Mouse (Mus musculus) lung, adult 2 months (tissue): ENCODE results near the gene Tbc1d24. TPM values are rescaled to one million over a fixed set of nuclear protein-coding genes. Genes with fewer than 3 reads are reported as not detected.
A peak's percentile ranks its signal among the peaks of the same experiment; 100 is the strongest.

Experiments used
- DNase-seq: peaks from one replicate; pipeline ENCODE4 v3.0.0; 2022
- H3K4me1 ChIP-seq: fragments of 200-500 bp; 2 replicates; pipeline ENCODE4 v1.6.1; 2011; ENCODE audit warnings: low read length; ENCODE audit not compliant: control insufficient read depth, insufficient read depth
- H3K4me3 ChIP-seq: fragments of 200-500 bp; replicated peaks from 2 replicates; pipeline ENCODE3; 2011; ENCODE audit warnings: low read depth, mild to moderate bottlenecking, control low read depth, low read length; ENCODE audit errors: extremely low read depth
- CTCF ChIP-seq: fragments of 200-500 bp; IDR thresholded peaks from 2 replicates; pipeline ENCODE4 v1.5.1; 2011; ENCODE audit warnings: mild to moderate bottlenecking, low read length, control low read depth; ENCODE audit not compliant: insufficient read depth
- POLR2A ChIP-seq: fragments of 200-500 bp; IDR thresholded peaks from 2 replicates; pipeline ENCODE4 v1.6.1; 2011; ENCODE audit warnings: low read depth, mild to moderate bottlenecking, control low read depth, low read length, borderline replicate concordance; ENCODE audit errors: extremely low read depth
- WGBS: fragments of 180-500 bp; shearing (Covaris S2); methylation state at CpG from one replicate; pipeline ENCODE4 v1.1.7; 2018; 5-methylcytosine and 5-hydroxymethylcytosine counted together
- polyA plus RNA-seq: library from polyadenylated mRNA; depleted of rRNA; stranded (reverse); fragments of >200 nt; gene quantifications from 2 replicates; pipeline ENCODE4 v1.2.3, GENCODE M21; 2012

Tbc1d24 gene
- polyA plus RNA-seq, 1 experiment = 30.2 TPM

DNA sequence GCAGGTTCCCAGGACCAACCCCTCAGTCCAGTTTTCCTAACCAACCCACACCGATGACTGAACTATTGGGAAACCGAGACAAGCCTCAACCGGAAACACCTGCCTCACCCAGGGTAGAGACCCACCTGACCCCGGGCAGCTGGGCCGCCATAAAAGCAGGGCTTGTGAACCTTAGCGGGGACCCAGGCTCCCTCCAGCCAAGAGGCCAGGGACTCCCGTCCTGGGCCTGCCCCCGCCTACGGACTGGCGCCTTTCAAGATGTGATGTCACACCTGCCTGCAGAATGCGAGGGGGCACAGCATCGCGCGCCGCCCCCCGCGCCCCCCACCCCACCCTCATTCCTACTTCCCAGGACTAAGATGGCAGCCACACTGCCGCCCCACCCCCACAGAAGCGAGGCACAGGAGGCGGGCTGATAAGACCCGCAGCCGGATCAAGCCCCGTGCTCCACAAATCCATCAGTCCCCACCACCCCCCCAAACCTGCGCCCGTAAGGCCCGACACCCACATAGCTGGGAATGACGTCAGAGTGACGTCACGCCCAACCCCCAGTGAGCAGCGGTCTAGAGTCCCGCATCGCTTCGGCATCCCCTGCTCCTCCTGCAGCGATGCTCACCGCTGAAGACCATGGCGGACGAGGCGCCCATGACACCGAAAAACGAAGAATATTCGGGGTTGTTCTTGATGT, 36.6 kb downstream of the Tbc1d24 start:
- DNase-seq = peak; percentile 48
- under 1% methylated on average over 41 of the region's 41 CpGs for WGBS
- TF ChIP-seq CTCF = no peak
- no peak for TF ChIP-seq POLR2A
- Histone ChIP-seq H3K4me3 (peak overlapping the region; percentile 87), H3K4me1 (peaks cover 3% of the 10 kb centered on the region; the same call in 1 of the 2 replicates)

DNA sequence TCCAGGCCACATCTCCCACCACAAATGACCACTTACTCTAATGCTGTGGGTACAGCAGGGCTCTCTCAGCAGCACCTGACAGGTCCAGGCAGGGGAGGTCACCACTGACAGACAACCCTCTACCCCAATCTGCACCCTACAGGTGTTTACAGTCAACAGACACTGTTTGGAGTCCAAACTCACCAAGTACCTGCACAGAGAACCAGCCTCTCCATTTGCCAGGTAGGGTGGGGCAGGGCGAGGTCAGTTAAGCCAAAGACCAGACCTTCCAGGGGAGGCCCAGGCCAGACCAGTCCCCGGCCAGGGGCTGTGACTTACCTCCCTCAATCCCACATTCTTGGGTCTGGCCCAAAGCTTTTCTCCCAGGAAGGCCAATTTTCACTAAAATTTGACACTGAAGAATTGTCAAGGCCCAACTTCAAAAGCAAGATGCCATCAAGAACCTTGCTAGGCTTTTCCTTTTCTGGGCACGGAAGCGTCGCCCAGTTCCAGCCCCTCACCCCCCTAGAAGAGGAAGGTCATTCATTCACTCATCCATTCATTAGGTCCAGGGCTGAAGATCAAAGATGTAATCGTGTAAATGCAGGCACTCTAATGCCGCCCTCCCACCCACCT, 37.4 kb downstream of the Tbc1d24 start:
- peaks cover 3% of the 10 kb centered on the region; the same call in 1 of the 2 replicates for H3K4me1 ChIP-seq
- no peak for DNase-seq
- TF ChIP-seq CTCF = no peak
- TF ChIP-seq POLR2A = no peak
- WGBS = 33% methylated on average over 7 of the region's 7 CpGs
- H3K4me3 ChIP-seq = peak overlapping the region; percentile 87

DNA sequence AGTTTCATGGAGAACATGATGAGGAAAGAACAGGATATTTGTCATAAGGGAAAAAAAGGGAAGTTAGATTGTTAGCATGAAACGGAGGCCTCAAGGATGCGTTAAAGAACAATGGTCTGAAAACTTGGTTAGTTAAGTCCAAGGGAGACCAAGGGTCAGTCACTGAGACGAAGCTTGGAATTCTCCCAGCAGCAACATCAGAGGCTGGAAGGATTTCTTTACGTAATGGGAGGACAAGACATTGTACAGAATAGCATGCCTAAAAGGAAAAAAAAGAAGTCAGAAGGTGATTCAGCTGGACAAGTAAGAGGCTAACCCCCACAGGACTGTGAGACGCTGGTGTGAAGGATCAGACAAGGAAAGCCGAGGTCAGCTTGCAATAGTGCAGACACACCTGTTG, 38.2 kb downstream of the Tbc1d24 start:
- 56% methylated on average over 6 of the region's 6 CpGs for WGBS
- Histone ChIP-seq H3K4me3 (no peak overlapping the region), H3K4me1 (peaks cover 7% of the 10 kb centered on the region)
- no peak for TF ChIP-seq POLR2A
- TF ChIP-seq CTCF = no peak
- DNase-seq = no peak

DNA sequence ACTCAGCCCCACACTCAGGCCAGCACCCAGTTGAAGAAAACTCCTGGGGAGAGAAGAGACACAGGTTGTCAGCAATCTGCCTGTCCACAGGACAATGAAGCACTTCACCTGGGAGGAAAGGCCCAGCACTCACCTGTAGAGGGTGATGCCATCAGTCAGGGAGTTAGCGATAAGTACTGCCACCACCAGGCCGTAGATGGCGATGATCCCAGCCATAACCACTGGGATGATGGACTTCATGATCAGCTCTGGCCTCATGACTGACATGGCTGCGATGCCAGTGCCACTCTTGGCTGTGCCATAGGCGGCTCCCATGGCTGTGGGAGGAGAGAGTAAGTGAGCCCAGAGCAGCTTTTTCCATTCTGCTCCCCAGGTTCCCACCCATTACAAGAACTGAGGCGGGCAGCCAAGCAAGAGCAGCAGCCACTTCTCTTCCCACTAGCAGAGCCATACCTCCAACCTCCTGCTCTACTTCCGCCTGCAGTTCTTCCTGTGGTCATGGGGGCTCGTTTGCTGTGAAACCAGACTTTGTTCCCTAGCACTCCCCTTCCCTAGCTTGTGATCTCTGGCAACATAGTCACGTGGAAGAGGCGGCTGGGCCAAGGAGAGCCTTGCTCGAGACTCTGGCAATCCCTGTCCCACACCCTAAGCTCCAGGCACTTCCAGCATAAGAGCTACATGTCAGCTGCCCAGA, 40.6 kb downstream of the Tbc1d24 start:
- DNase-seq = no peak
- TF ChIP-seq POLR2A (no peak), CTCF (no peak)
- WGBS = 69% methylated on average over 11 of the region's 11 CpGs
- Histone ChIP-seq H3K4me1 (peaks cover 10% of the 10 kb centered on the region), H3K4me3 (no peak overlapping the region)

DNA sequence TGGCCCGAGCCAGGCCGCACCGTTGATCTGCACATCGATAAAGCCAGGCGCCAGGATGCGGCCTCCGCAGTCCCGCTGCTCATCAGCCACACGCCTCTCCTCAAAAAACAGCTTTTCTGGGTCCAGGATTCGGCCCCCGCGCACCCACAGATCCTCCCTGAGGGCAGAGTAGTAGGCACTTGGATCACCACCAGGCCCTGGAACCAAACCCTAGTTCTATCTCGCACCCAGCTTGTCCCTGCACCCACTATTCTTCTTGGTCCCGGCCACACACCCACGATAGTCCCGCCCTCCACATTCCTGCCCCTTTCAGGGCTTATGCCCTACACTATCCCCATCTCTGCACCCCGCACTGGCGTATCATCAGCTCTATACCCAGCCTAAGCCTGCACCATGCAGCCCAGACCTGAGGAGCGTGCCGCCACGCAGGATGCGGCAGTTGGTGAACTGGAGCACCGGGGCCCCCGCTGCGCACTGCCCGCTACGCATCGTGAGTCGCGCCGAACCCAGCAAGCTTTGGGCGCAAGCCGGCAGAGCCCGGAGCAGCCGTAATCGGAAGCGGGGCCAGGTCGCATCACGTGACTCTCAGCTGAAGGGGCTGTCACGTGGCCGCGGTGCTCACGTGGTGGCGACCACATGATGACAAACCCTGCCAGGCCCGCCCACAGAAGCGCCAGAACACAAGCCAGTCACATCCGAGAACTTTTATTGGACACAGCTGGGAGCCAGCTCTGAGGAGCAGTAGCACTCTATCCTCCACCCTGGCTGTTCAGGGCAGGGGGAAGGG, 42.0 kb downstream of the Tbc1d24 start, which contains the start of gene Amdhd2:
TSS of gene Amdhd2 (minus strand) at position 591 of the 787 bp plus-strand sequence.
- under 1% methylated on average over 47 of the region's 47 CpGs for WGBS
- H3K4me1 ChIP-seq = peaks cover 10% of the 10 kb centered on the region
- H3K4me3 ChIP-seq = peak within 1 kb of the TSS; percentile 92
- DNase-seq = peak; percentile 90
- TF ChIP-seq CTCF (no peak), POLR2A (peak; percentile 70; the same call in 1 of the 2 replicates)

DNA sequence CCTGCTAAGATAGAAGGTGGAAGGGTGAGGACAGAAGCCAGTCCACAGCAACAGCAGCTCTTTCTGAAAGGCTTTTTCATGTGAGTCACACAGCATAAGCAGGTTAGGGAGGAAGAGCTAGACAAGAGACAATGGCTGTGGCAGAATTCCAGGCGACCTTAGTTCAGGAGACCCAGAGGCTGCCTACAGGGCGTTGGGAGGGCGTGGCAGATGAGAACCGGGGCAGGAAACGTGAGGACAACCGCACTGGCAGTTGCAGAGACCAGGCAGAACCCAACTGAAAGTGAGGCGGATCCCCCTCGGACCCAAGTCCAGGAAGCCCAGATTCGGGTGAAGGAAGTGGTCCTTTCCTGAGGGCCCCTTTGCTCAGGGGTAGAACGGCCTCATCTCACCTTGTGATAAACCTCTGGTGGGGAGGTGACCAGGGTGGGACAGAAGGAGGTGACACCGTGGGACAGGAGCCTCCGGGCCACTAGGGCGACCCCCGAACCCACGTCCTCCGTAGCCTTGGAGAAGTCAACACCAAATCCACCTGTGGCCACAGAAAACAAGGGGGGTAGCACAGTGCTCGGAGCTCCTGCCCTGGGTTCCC, 42.7 kb downstream of the Tbc1d24 start:
- 7% methylated on average over 17 of the region's 17 CpGs for WGBS

DNA sequence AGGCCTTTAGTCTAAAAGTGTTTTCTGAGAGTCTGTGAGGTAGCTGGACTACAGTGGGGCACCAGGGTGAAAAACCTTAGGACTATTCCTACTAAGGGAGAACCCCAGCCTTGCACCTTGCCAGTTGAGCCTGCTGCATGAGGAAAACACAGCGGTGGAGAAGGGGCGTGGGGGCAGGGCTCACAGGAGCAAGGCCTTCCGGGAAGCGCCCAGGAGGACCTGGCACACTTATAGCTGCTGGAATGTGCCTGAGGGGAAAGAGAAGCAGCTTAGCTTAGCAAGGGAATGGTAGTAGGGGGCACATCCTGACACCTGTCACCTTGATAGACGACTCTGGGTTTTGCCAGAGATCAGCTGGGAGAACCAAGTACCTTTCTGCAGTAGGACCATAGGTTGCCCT, 43.9 kb downstream of the Tbc1d24 start:
- H3K4me1 ChIP-seq = peaks cover 7% of the 10 kb centered on the region
- DNase-seq = peak; percentile 39
- H3K4me3 ChIP-seq = no peak overlapping the region
- TF ChIP-seq POLR2A (no peak), CTCF (no peak)
- WGBS = 59% methylated on average over 5 of the region's 5 CpGs

More for the DNA sequence above, 42.7 kb downstream of the Tbc1d24 start:
- no peak for TF ChIP-seq CTCF
- TF ChIP-seq POLR2A = no peak
- peaks cover 7% of the 10 kb centered on the region for H3K4me1 ChIP-seq
- peak overlapping the region; percentile 92 for H3K4me3 ChIP-seq
- DNase-seq = no peak

DNA sequence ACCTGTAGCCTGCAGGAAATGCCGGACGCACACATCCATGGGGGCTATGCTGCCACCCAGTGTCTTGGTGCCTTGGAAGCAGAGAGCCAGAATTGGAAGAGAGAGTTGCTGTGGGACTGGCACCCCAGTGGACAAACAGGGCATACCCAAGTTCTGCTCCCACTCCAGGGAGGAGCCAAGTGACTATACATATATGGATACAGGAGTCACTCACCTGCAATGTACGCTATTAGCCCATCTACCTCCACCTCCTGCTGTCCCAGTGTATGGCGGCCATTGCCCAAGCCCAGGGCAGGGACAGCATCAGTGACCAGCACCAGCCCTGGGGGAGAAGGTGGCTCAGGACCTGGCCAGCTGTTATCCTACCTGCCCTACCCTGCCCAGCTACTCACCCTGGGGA, 47.8 kb downstream of the Tbc1d24 start:
- WGBS = 94% methylated on average over 4 of the region's 4 CpGs
- TF ChIP-seq CTCF (no peak), POLR2A (no peak)
- H3K4me3 ChIP-seq = no peak overlapping the region
- no peak for DNase-seq
- peaks cover 4% of the 10 kb centered on the region for H3K4me1 ChIP-seq

DNA sequence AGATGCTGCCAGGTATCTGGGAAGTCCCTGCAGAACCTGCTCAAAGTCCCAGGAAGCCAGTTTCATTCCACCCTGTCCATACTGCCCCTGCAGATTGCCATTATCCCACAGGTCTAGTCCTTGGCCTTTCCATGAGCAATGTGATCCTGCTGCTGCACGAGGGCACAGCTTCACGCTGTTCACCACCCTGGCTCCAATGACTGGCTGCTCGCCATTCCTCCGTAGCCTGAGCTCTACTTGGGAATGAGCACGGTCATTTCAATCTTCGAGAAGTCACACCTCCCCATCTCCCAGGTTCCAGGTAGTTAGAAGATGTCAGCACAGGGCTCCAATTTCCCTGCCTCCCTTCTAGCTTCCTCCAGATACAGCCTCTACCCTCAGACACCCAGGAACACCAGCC, 48.2 kb downstream of the Tbc1d24 start:
- Histone ChIP-seq H3K4me1 (peaks cover 3% of the 10 kb centered on the region; the same call in 1 of the 2 replicates), H3K4me3 (no peak overlapping the region)
- TF ChIP-seq CTCF (no peak), POLR2A (no peak)
- WGBS = 86% methylated on average over 6 of the region's 6 CpGs
- no peak for DNase-seq
